Mouse (Mus musculus) cerebellum, adult 2 months (tissue): ENCODE measurements around the gene Dock9.

Source experiments
- CTCF ChIP-seq: fragments of 200-500 bp; IDR thresholded peaks from 2 replicates; pipeline ENCODE4 v1.5.1; 2011; ENCODE audit warnings: low read depth, mild to moderate bottlenecking, control low read depth, low read length, moderate library complexity, borderline replicate concordance; ENCODE audit not compliant: insufficient read depth
- POLR2A ChIP-seq: fragments of 200-500 bp; IDR thresholded peaks from 2 replicates; pipeline ENCODE4 v1.6.1; 2011; ENCODE audit warnings: low read length, control low read depth, borderline replicate concordance; ENCODE audit not compliant: insufficient read depth

DNA sequence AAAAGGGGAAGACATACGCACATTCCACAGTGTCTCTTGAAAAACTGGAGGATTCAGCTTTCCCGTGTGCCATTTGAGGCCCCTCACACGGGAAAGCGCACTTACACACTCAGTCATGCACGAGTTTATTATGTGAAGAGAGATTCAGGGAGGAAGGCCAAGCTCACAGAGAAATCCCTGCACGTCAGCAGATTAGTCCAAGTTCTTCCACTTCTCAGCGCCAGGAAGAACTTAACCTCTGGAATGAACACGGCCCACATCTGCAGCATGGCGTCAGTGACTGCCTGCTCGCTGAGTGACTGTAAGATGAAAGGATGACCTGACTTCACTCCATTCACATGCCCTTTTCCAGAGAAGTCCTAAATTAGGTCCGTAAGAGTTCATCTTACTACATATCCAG lies 43.5 kb downstream of the Dock9 start:
- TF ChIP-seq POLR2A (no peak), CTCF (no peak)
